Mouse (Mus musculus) thymus, postnatal 4 days (tissue): ENCODE measurements at regions not wholly inside any gene's neighbourhood (a gene's known extent, or its start where the extent isn't known, plus 50 kb on each side); places are given as distances from the start of the nearest gene placed in this dataset.

Source experiments
- DNase-seq: peaks from one replicate; pipeline ENCODE4 v3.0.0; 2021

DNA sequence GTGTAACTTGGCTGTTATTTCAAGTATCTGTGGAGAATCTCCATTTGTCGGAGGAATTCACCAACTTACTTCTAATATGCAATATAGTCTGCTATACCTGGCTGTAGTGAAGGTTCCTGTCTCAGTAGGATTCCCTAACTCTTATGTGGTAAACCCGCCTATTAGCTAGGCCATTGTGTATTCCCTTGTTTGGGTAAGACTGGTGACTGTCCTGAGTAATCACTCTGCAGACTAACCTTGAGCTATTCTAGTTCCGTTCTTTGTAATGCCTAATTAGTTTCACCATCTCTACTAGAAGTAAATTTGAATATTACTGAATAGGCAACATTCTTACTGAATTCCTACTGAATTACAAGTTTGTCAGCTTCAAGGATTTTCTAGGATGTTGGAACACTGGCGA lies 1380.8 kb upstream of the 1700008P02Rik start:
- no peak for DNase-seq

DNA sequence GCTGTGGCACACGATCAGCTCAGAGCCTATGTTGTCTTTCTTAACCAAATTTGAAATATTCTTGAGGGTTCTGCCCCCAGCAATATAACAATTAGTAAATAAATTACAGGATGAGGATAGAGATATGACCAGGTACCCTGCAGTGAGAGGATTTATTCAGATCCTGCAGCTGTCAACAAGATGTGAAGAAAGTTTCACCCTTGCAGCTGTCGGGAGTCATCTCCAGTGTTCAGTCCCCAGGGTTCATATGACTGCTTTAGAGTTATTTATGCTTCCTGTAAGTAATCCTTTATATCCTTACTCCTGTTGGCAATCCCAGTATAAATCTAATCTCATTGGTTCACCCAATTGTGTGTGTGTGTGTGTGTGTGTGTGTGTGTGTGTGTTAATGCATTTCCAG lies 1372.1 kb upstream of the 1700008P02Rik start:
- DNase-seq: no peak

DNA sequence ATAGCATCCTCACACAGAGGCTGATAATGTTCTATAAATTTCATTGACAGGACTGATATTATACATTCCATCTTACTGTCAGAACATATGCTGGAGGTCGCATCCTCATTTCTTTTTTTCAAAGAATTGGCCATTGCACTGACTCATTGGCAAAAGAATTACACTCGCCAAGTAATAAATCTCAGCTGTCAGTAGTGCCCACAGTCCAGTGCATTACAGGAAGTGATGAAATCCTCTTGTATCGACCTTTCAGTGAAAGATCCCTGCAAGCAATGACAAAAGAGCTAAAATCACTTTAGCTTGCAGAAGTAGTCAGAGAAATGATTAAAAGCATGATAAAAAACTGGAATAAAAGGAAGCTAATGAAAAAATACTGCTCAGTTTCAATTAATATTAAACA lies 1353.0 kb upstream of the 1700008P02Rik start:
- no peak for DNase-seq

DNA sequence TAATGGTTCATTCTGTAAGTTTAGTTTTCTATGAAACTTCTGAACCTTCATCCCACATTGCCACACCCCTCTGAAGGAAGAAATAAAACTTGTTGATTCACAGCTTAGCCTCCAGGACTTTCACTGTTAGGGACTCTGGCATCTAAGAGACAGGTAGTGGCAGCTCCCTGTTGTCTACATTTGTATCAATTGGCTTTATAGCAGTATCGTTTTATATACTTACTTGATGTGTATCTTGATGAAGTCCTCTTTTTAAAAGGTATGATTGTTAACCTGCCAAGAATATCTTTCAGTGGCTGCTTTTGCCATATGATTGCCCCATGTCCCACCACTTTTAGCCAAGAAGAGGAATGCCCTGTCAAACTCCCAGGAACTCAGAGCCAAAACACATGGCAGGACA lies 1333.7 kb upstream of the 1700008P02Rik start:
- no peak for DNase-seq

DNA sequence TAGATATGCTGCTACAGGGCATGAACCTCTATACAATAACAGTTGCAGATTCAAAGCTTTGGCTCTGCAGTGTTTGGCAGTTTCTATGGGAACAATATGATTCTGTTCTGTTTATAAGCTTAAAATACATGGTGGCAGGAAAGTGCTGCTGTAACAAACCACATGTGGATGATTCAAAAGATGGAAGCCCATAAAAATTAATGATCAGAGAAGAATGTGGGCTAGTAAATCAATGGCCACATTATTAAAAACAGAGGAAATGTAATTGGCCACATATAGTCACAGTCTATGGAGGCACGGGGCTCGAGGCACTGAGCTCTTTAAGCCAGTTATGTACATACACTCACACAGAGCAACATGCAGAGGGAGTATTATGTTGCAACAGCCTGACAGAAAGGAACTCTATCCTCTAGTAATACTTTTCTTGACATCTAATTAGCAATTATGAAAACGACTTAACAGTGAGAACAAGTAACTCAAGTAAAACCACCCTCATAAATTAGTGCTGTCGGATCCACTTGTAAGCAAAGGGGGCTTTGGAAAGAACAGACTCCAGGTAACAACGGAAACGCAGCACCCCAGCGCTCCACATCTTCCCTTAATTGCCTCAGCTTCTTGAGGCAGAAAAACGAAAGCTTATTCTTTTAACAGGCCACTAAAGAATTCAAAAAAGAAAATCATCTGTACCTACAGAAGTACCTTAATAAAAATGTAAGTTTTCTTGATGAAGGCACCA lies 1323.6 kb upstream of the 1700008P02Rik start:
- no peak for DNase-seq
